Mouse (Mus musculus) v-Abl transformed pro-B cells (cell line): ENCODE results near the gene Phkb.
"Not testable (repeated sequence)": the region's sequence is repeated elsewhere in the genome, so short reads cannot be mapped to it uniquely, and the experiment has no call there.

ENCODE experiments used
- in situ Hi-C, 2 experiments: fragments of 400-800 bp; cut with MboI; formaldehyde crosslinking; loops; one replicate each; pipeline ENCODE4 v1.15.1; 2025; ENCODE audit not compliant: unreplicated experiment in 2 of 2

Phkb gene

DNA sequence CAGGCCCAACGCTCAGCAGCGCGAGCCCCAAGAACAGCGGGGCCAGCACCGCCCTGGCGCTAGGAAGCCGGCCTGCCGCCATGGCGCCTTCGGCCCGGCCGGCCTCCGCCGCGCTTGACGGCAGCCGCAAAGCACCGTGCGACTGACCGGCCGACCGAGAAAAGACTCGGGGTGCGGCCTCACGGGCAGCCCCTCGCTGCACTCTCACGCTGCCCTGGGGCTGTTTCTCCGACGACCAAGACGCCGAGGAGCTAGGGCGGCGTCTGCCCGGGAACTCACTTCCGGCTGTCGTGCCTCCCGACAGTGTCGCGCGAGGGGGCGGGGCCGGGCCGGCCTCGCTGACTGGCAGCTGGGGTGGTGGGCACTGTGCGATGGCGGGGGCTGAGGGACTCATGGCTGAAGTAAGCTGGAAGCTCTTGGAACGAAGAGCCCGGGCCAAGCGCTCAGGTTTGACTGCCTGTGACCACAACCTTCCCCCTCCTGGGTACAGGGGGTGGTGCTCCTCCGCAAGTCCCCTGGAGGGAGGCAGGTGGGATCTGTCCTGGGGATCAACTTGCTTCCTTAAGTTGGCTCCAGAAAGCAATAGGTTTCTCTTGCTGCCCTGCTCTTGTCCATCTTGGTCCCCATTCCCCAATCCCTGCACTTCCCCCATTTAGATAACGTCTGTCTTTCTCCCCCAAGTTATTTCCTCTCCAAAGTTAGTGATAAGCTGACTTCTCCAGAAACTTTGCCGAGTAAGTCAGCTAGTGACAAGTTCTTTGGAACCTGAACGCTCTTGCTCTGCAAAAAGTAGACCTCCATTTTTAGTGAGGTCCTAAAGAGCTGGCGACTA lies at the start of gene Phkb, which contains the start of gene Itfg1:
Gene Phkb, plus strand, starts transcription at position 303 of the 832 bp plus-strand sequence.
Gene Itfg1, minus strand, starts transcription at position 265 of the 832 bp plus-strand sequence.
- in situ Hi-C loops, result no loop called here

DNA sequence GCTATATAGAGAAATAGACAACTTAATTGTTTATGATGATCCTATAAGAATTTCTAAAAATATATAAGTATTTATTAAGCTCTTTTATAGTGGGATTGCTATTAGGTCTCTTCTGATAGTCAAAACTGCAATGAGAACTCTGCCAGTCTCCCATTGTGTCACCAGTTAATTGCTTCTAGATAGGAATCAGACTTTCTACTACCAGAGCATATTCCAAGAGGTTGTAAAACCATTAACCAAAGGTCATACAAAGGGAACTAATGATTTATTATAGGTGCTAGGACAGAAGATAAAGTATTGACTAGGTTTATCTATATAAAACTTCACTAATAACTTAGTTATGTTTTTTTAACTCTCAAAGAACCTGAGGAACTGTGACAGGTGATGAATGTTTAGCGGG lies 44.4 kb upstream of the Phkb start:
- in situ Hi-C loops, result not testable (repeated sequence)

DNA sequence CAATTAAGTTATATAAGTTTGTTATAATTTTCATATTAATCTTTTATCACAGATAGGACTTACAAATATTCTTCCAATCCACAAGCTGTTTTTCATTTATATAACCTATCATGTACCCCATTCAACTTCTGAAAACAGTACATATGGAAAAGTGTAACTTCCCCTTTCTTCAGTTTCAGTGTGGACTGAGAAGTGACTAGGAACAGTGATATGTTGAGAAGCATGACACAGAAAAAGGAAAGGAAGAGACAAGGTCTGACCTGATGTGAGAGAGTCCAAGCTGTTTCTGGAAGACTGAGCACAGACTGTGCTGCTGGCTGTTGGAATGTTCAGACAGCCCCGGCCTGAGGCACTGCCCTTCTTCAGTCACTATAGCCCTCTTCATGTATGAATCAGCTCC lies 40.6 kb upstream of the Phkb start:
- in situ Hi-C loops, result no loop called here

DNA sequence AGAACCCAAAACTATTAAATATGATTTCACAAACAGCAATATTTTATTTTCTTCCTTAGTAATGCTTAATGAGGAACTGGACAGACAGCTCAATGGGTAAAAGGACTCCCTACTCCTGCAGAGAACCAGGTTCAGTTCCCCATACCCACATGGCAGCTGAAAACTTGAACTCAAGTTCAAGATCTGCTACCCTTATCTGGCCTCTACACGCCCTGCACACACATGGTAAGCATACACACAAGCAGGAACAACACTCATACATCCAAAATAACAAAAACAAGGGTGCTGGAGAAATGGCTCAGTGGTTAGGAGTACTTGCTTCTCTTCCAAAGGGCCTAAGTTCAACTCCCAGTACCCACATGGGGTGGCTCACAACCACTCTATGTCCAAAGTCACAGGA lies 39.4 kb upstream of the Phkb start:
- in situ Hi-C loops, result no loop called here

DNA sequence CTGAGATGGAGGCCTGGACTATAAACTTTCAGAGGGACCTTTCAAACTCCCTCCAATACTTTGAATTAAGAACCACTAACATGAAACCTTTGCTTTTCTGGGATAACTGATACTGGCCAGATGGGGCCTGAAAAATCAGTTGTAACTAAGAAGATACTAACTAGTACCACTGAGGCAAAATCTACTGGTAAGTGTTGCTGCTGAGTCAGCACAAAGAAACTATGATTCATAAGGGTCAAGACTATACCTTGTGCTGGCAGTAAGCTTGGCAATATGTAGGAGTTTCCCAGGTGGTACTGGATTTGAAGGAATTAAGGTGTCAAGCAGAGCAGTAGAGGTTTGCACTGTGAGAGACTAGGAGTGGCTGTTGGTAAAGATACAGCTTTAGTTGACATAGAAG lies 27.1 kb upstream of the Phkb start:
- in situ Hi-C loops, result no loop called here

DNA sequence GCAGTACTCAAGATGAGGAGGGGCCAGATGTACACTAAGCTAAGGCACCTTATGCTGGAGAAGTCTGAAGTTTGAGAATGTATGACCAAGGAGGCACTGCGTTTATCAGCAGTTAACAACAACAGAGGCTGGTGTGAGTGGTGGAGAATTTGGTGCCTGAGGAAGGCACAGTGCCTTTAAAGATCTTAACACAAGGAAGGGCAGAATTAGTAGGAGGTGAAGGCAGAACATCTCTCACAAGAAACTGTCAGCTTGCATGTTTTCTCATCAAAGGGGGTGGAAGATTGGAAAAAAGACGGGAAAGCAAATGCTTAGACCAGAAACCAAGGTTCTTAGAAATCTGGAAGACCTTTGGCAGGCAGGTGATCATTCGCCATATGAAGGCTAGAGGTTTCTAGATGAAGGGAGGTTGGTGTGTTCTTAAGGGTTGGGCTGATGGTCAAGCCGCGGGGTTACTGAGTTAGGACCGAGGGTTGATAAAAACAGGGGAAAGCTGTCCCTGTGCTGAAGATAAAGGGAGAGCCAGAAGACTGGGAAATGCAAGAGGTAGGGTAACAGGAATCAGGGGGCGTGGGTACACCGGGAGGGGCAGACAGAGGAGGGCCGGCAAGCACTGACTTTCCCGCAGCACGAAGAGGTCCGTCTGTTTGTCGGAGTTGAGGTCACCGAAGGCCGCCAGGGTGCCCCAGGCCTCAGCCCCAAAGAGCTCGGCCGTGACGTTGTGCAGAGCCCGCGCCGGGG lies 673 bp upstream of the Phkb start:
- in situ Hi-C loops, result no loop called here

DNA sequence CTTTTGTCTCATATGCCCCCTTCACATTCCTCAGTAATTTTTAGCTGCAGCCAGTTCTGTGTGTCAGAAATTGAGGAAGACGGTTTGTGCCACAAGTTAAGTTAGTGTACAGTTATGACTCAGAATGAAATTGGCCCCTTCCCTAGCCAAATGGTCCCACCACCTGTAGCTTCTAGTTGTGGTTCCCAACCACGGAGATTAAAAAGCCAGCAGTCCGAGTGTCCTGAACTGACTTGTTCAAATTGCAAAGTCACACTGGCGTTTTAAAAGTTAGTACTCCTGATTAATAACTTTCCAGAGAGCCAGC lies 683 bp downstream of the Phkb start:
- in situ Hi-C loops, result no loop called here

DNA sequence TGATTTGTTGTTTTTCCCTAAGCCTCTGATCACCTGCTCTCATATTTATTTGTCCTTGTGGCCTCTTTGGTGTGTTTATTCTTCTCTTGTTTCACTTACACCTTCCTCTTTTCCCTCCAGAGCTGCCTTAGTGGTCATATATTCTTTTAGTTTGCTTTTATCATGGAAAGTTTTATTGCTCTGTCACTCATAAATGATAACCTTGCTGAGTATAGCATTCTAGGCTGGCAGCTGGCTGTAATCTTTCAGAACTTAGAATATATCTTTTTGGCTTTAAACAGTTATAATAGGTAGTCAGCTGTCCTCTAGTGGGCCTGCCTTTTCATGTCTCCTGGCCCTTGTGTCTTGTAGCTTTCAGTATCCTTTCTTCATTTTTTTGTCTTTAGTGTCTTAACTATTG lies 5.1 kb downstream of the Phkb start:
- in situ Hi-C loops, result no loop called here

DNA sequence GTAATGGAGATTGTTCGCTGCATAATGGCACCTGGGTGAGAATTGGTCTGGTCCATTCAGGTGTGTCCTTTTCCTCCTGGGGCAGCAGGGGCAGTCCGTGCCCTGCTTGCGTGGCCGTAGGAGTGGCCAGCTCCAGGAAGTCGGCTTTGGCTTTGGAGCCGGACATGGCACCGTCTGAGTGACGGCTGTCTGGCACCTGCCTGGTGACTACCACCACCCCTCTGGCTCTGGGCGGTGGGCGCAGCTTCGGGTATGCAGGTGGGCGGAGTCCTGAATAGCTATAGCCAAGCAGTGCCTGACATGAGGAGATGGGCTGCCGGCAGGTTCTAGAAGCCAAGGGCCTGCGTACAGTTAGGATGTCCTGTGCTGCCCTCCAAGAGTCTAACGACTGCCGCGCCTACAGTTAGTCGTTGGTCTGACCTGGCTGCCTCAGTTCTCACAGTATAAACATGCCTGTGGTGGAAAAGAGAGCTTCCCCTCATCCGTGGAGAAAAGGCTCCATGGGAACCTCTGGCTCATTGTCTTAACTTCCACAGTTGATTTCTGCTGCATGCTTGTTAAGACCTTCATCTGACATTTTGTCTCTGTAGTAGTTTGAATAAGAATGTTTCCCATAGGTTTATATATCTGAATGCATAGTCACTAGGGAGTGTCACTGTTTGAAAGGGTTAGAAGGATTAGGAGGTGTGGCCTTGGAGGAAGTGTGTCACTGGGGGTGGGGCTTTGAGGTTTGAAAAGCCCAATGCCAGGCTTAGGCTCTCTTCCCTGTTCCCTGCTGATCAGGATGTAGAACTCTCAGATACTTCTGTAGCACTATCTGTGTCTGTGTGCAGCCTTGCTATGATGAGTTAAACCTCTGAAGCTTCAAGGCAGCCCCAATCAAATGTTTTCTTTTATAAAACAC lies 13.7 kb downstream of the Phkb start:
- in situ Hi-C loops, result no loop called here

DNA sequence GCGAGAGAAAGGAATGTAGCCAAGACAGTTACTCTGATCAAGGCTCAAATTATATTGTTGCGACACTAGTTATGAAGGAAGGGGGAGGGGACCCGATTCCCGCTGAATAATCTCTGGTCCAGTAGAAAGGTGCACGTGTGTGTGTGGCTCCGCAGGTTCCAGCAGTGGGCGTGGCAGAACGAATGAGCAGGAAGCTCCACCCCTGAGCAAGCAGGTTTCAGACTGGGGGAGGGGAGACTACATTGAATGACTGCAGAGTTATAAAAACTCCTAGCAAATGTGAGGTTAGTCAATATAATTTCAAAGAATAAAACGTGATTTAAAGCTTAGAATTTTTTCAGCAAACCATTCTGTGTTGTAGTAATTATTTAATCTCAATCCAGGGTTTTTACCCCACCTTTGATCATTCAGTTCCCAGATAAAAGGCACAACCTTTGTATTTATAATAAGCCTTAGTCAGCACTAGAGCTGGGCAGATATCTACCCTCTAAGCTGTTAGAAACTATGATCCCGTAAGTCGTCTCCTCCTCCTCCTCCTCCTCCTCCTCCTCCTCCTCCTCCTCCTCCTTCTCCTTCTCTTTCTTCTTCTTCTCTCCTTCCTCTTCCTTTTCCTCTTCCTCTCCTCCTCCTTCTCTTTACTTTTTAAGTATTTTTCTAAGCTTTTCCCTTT lies 16.6 kb downstream of the Phkb start:
- in situ Hi-C loops, result not testable (repeated sequence)

DNA sequence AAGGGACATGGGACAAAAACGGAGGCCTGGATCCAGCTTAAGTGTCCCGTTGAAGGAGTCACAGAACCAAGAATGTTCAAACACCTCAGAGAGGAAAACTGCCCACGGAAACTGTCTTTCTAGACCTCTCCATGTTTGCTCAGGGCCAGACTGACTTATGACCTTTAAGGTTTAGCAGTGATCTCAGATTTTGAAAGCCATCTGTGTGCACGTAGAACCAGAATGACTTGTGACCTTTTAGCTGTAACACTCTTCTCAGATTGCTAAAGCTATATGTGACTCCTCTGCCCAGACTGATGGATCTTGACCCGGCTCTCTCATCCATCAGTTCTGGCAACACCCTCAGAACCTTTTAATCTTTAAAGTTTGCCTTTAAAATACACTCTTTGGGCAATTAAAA lies 19.9 kb downstream of the Phkb start:
- in situ Hi-C loops, result no loop called here

DNA sequence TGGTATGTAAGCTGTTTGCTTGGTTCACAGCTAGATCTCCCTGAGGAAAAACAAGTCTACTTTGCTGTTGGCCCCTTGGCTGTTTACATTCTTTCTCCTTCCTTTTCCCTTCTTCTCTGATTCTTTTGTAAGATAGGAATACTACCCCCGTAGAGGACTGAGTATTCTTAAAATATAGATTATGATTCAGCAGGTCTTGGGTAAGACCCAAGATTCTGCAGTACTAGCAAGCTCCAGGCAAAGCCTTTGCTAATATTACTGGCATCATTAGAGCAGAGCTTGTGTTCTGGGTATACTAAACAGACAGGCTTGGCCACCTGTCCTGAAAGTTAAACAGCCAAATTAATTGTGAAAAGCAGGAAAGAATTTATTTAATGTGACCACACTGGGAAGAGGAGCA lies 21.6 kb downstream of the Phkb start:
- in situ Hi-C loops, result no loop called here

DNA sequence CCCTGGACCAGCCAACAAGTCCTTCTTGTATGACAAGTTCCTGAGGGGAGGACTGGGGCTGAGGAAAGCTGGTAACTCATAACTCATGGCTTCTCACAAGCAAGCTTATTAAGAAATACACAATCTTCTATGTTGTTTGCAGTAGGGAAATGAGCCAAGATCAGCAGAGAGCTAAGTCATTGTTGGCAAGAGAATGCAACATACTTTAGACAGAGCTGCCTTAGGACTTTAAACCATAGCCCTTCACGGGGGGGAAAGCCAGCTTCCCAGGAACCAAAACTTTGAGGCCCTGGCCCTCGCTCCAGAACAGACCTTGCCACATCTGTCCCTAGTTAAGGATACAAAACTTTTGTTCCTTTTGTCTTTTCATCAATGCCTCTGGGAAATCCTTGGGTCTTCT lies 30.9 kb downstream of the Phkb start:
- in situ Hi-C loops, result no loop called here

DNA sequence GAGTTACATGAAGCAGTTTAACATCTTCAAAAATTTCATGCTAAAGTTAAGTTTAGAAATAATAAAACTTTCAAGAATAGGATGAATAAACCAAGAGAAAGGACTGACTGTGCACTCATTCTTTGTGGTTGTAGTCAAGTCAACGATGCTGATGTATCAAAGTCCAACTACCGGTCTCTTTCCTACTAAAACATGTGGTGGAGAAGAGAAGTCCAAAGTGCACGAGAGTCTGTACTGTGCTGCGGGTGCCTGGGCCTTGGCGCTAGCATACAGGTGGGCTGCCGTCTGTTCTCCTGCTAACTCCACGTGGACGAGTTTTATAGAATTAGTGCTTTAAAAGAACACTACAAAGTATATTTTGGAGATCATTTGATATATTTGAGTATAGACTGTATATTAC lies 37.2 kb downstream of the Phkb start:
- in situ Hi-C loops, result no loop called here

DNA sequence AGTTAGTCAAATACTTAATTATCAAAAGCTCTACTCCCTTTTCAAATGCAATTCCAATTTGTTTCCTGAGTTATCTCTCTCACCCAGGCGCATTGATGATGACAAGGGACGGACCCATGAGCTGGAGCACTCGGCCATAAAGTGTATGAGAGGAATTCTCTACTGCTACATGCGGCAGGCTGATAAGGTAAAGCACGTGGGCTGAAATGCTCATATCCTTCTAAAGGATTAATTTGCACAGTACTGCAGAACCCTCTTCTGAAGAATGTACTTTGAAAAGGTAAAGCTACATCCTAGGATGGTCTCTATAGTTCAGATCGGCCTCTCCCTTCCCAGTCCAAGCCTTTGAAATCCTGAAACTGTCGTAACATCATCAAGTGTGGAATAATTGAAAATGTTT lies 38.9 kb downstream of the Phkb start:
- in situ Hi-C loops, result no loop called here

DNA sequence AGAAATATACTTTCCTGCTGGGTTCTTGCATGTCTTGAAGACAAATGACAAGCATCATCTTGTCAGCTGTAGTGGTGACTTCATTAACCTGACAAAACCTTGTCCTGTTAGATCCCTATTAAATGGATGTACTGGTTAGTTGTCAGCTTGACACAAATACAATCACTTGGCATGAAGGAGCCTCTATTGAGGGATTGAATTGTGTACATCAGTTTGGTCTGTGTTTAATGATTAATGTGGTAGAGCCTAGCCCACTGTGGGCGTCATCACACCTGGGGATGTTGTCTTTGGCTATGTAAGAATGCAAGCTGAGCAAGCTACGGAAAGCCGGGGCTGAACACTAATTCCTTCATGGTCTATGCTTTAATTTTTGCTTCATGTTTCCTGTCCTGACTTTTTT lies 44.1 kb downstream of the Phkb start:
- in situ Hi-C loops, result no loop called here

DNA sequence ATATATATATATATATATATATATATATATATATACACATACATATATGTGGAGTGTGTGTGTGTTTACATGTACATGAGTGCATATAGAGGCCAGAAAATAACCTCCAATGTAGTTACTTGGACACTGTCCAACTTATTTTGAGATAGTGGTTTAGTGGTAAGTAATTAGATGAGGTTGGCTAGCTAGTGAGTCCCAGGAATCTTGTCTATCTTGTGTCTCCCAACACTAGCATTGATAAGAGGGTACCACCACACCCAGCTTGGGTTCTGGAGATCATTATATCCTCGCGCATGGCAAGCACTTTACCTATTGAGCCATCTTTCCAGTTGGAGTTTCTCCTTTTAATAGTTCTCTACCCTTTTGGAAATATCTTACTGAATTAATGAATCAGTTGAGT lies 56.9 kb downstream of the Phkb start:
- in situ Hi-C loops, result no loop called here

DNA sequence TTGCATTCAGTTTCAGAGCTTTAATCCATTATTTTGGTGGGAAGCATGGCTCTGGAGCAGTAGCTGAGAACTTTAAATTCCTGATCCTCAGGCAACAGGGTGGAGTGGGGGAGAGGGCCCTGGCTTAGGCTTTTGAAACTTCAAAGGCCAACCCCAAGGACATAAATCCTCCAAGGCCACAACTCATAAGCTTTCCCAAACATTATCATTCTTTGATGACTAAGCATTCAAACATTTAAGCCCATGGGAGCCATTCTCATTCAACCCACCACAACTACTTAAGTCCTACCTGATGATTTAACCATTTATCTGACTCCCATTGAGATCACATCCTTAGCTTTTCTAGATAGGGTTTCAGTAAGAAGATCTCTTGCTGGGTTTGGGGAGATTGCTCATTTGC lies 84.2 kb downstream of the Phkb start:
- in situ Hi-C loops, result no loop called here

DNA sequence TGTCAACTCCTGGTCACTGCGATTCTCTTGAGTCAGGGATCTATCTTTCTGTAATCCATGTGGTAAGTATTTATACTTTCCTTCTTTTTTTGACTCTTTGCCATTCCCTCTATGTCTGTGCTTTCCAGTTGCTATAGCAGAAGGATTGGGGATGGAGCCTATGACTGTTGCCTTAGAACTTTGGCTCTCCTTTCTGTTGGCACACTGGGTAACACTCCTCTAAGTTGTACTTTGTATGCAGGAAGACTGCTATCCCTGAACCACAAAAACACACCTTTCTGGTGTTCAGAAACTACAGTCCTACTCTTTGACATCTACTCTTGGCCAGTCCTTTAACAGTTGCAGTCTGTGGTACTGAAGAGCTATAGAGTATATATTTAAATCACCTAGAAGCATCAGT lies 84.8 kb downstream of the Phkb start:
- in situ Hi-C loops, result no loop called here

DNA sequence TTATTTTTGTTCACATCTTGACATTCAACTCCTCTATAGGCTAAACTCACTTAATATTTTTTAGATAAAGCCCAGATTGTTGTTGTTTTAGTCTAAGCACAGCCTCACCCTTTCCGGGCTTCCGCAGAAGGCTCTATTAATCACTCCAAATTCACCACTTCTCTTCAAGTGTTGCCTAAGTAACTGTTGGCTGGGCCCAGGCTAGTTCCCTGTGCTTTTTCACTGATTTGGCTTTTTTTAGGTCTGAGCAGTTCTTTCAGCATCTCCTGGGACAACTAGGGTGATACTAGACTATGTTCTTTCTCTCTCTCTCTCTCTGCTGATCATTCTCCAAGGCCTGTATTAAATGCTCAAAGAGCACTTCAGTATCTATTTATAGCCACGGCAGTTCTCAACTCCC lies 85.3 kb downstream of the Phkb start:
- in situ Hi-C loops, result no loop called here

DNA sequence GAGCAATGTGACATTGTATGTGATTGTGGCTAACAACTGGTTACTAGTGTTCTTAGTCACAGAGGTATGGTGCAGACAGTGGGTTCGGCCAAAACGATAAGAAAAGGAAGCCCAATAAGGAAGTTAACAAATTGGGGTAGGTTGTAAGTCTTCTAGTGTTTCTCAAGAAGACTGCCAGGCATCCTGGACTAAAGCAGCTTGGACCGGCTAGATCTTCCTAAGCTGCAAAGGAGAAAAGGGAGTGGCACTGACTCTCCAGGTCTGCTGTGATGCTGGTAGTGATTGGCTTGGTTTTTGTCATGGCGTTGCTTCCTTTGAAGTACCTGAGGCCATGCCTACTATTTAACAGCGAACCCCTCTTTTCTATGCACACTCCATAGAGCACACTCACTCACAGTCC lies 95.4 kb downstream of the Phkb start:
- in situ Hi-C loops, result no loop called here
